Mouse (Mus musculus) B cell, adult (primary cell): ENCODE results near the gene Trim43c. TPM values are rescaled to one million over a fixed set of nuclear protein-coding genes. Genes with fewer than 3 reads are reported as not detected.

Source experiments
- total RNA-seq: library from RNA; stranded (reverse); gene quantifications from 4 replicates; pipeline ENCODE4 v1.2.4, GENCODE M21; 2023; ENCODE audit not compliant: inconsistent age

Gene Trim43c
- total RNA-seq, result not detected in 4 replicates

GRCm38 (mm10) chr9:88838864-88839263 lies at the start of gene Trim43c:
Trim43c (plus strand) TSS chr9:88839164.

Other genes starting within 250 kb of the Trim43c start
- 54.8 to 73.4 TPM (median 61.1 TPM) in 4 replicates for gene Mthfsl, start 118.9 kb upstream of the Trim43c start, total RNA-seq
- 31.0 to 54.8 TPM (median 41.5 TPM) in 4 replicates for gene Bcl2a1d, start 107.2 kb upstream of the Trim43c start, total RNA-seq
- gene Bcl2a1a, start 117.7 kb downstream of the Trim43c start, total RNA-seq, result 29.9 to 41.6 TPM (median 38.2 TPM) in 4 replicates